Mouse (Mus musculus) layer of hippocampus, adult 8-10 months (tissue): ENCODE data around the gene Gm29776. TPM values are rescaled to one million over a fixed set of nuclear protein-coding genes. Genes with fewer than 3 reads are reported as not detected.

Experiments used
- DNase-seq, 2 experiments: peaks; one replicate each; pipeline ENCODE4 v3.0.0; 2022; ENCODE audit warnings: low spot score in 2 of 2
- total RNA-seq, 4 experiments: library from RNA; stranded (reverse); gene quantifications; 2 replicates each; pipeline ENCODE4 v1.2.4; 2022

Gm29776 gene
- total RNA-seq, 4 experiments from 2014 or later: 0.18 TPM; not detected in 3

DNA sequence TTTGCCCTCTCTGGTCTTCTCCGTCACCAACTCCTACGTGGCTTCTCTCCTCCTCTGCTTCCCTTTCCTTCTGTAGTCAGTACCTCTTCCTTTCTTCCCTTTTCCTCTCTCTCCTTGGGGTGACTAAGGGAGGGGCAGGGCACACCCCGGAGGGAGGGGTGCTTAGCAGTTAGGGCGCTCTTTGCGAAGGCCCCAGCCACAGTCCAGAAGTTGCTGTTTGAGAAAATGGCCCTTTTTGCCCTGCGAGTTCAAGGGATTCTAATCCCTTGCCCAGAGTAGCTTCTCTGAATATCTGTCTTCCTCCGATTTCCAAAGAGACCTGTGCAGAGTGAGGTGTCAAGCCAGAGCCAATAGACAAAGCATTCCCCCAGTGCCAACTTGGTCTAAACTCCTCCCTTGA lies 13.4 kb upstream of the Gm29776 start, which contains the start of gene Cebpe:
Gene Cebpe, minus strand, starts transcription at position 101 of the 400 bp plus-strand sequence.
- no peak for DNase-seq

DNA sequence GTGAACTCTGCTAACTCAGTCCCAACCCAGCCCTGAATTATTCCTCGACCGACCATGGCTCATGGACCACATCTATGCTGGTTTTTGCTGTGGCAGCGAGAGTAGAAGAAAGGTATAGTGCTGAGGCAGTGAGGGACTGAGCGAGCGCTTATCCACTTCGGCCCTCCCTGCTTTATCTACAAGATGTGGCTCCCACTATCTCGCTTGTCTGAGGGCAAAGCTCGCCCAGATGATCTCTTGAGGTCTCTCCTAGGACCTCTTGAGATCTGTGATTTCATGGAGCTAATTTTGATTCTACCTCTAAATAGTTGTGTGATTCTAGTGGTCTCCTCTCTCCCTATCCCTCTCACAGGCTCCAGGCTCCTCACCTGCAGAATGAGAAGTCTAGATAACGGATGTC lies 10.4 kb upstream of the Gm29776 start:
- no peak for DNase-seq

DNA sequence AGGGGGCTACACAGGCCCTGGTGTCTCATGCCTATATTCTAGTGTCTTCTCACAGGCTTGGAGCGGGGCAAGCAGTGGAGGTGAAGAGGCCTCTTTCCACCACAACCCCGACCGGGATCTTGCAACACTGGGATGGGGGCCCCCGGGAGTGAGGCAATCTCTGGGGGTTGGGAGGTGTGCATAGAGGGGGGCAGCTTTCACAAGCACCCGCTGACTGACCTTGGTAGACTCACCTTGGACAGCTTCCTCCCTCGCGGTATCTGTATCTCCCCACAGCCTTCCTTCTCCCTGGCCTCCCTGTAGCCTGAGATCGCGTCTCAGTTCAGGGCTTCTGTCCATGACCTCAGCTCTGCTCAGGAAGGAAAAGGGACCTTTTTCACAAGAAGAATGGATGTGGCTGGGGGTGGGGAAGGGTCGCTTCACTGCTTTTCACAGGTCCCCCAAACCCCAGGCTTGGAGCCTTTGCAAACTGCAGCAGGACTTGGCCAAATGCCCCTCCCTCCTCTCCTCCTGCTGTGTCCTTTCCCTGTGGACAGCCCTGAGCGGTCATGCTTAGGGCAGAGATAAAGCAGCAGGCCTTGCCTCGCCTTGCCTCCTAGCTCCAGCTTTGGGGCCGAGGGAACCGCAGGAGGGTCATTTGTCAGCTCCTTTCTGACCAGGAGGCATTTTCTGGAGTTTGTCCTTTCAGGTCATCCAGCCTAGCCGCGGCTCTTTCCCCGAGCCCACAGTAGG lies 8.1 kb upstream of the Gm29776 start:
- no peak for DNase-seq

- DNase-seq: no peak
These were observed 7.2 kb upstream of the Gm29776 start for GRCm38 (mm10) chr14:54705844-54706243.

- DNase-seq: no peak
These were observed 4.6 kb upstream of the Gm29776 start for GRCm38 (mm10) chr14:54703207-54703606.

- peak in 1 of 2 experiments; percentile 64 for DNase-seq
These were observed 2.7 kb upstream of the Gm29776 start for GRCm38 (mm10) chr14:54701298-54701697.

DNA sequence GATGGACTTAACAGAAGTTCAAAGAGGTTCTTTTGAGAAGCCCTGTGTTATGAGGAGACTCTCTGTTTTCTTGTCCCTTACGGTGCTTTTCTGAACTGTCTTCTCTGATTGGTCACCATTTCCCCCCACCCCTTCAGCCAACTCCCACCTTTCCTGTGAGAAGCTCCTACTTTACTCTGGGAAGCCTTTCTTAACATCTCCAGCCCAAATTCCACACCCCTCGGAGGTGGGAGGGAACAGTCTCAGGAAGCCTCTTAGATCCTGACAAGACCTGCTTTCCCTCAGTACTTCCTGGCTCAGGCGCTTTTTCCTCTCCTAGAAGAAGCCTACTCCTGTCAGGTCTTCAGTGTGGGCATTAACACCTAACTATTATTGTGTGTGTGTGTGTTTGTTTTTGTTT lies 953 bp upstream of the Gm29776 start:
- DNase-seq: no peak

- no peak for DNase-seq
These were observed 1.9 kb downstream of the Gm29776 start for GRCm38 (mm10) chr14:54696752-54697151.

DNA sequence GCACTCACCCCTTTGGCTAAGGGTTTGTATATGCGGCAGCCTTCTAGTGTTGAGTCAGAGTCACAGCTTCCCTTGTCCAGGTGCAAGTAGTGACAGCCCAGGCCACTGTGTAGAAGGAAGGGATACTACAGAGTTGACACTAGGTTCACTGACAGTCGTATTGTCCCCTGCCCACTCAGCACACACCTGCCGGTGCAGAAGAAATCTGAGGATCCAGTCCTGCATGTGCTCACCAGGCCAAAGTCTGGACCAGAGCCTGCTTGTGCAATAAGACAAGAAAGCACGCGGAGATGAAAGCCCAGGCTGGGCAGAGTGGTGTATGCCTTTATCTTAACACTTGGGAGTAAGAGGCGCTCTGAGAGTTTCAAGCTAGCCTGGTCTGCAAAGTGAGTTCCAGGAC lies 3.6 kb downstream of the Gm29776 start:
- DNase-seq: no peak

DNA sequence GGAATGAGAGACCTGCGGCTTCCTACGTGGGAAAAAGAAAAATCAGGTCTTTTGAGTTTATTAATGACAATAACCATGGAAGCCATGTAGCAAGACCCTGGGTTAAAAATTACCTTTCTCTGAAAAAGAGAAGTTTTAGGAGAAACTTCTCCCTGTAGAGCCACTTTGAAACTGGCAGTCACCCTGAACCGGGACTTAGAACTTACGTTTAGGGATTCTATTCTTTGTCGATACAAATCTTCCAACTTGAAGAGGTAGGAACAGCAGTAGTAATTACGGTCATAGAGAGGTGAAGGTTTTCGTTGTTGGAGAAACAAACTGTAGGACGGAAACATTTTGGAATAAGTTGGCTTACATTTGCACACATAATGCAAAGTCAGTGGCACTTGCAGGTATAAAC lies 11.4 kb downstream of the Gm29776 start:
- no peak for DNase-seq

GRCm38 (mm10) chr14:54686522-54687143 lies 12.0 kb downstream of the Gm29776 start, which contains the start of gene Acin1:
Acin1 (minus strand) TSS chr14:54686931.
- peak; percentile 100 for DNase-seq

- DNase-seq: peak in 1 of 2 experiments; percentile 77
These were observed 12.5 kb downstream of the Gm29776 start, which contains the start of gene 1700123O20Rik for GRCm38 (mm10) chr14:54686063-54686521. 1700123O20Rik (plus strand) TSS chr14:54686216.

DNA sequence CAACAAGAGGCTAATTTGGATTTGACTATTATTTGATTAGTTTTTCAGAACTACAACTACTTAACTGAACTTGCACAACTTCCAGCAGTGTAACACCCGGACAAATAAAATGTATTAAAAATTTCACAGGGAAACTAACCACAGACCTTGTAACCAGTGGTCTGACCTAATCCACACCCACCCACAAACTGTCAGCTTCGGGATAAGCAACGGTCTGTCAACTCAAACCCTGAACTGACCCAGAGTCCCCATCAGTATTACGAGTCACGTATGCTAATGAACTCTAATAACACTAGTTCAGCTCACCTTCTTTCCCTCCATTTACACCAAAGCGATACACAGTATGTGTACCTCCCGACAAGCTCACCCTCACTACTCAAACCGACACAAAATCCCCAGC lies 13.2 kb downstream of the Gm29776 start:
- DNase-seq: no peak

- DNase-seq: no peak
These were observed 16.2 kb downstream of the Gm29776 start for GRCm38 (mm10) chr14:54682396-54682795.

GRCm38 (mm10) chr14:54678657-54679304 lies 19.9 kb downstream of the Gm29776 start:
- no peak for DNase-seq

DNA sequence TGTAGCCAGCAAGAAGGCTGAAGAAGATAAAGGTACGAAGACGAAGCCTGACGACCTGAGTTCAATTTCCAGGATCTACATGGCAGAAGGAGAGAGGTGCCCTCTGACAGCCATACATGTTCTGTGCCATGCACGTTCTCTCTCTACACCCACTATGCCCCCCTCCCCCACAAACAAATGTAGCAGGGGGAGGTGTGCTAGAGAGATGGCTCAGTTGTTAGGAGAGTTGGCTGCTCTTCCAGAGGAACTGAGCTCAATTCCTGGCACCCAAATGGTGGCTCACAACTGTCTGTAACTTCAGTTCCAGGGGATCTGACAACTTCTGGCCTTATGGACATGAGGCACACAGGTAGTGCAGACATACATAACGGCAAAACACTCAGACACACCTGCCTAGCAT lies 22.3 kb downstream of the Gm29776 start:
- no peak for DNase-seq

DNA sequence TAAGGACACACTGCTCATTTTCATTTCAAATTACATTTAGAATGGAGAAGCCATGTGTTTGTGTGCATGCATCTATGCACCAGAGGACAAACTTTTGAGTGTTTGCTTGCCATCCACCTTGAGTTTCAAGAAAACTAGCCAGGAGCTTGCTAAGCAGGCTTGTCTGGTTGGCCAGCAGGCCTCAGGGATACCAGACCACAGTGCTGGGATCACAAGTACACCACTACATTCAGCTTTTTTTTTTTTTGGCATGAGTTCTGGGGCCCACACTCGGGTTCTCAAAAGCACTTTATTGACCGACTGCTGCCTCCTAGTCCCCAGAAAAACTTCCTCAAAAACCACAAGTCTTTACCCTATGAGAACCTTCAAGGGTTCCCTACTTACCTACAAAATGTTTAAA lies 24.3 kb downstream of the Gm29776 start:
- DNase-seq: no peak

DNA sequence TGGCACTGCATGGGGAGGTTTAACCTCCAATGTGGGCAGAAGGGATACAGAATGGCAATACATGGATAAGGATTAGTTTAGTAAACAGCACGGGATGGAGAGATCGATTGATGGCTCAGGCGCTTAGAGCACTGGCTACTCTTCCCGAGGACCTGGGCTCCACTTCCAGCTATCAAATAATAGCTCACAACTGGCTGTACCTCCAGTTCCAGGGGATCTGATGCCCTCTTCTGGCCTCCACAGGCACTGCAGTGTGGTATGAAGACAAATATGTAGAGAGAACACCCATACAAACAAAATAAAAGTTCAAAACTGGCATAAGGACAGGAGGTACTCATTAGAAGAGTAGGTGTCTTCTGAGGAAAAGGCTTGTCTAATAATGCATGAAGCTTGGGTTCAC lies 29.3 kb downstream of the Gm29776 start:
- no peak for DNase-seq

GRCm38 (mm10) chr14:54664477-54665222 lies 34.0 kb downstream of the Gm29776 start:
- DNase-seq: no peak

- DNase-seq: no peak
These were observed 38.6 kb downstream of the Gm29776 start for GRCm38 (mm10) chr14:54660009-54660408.

GRCm38 (mm10) chr14:54653496-54653895 lies 45.1 kb downstream of the Gm29776 start:
- peak; percentile 77 to 81 for DNase-seq
